Mouse (Mus musculus): ENCODE data around the gene Mas1.

Gene Mas1

GRCm38 (mm10) chr17:12872275-12873028, 4.5 kb upstream of the Mas1 start:
- no peak for DNase-seq (ENCODE audit: low spot score in 2 of 2)

DNA sequence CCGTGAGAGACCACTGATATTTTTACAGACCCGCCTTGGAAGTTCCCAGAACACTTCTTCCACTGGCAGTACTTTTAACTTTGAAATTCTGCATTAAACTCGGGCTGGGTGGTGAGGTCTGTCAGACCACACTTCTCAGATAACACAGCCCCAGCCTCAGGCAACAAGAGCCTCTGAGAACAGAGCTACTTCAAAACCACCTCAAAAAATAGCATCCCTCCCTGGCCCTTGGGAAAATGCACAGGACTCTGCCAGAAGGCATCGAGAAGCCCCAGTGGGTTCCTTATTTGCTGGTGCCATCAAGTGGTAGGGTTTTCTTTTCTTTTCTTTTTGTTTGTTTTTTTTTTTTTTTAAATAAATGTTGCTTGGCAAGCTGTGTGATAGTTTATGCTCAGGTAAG, 697 bp upstream of the Mas1 start:
- no peak for DNase-seq (ENCODE audit: low spot score in 2 of 2)

- DNase-seq (ENCODE audit: low spot score in 2 of 2): no peak
These were observed 1.1 kb downstream of the Mas1 start for GRCm38 (mm10) chr17:12866853-12867252.

- no peak for DNase-seq (ENCODE audit: low spot score in 2 of 2)
These were observed 2.5 kb downstream of the Mas1 start for GRCm38 (mm10) chr17:12865407-12865806.

DNA sequence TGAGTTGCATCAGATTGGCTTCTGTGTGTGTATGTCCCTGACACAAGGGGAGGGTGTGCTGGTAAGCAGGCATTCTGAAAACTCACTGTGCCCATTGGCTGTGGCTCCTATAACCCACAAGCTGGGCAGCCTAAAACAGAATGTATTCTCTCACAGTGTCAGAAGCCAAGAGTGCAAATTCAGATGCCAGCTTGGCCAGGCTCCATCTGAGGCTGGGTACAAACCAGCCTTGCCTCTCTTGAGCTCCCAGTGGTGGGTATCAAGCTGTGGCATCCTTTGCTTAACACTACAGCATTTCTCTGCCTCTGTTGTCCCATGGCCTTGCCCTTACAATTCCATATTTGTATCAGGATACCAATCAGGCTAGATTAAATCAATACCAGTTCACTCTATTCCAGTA, 3.8 kb downstream of the Mas1 start:
- no peak for DNase-seq (ENCODE audit: low spot score in 2 of 2)

- DNase-seq (ENCODE audit: low spot score in 2 of 2): no peak
These were observed 8.9 kb downstream of the Mas1 start for GRCm38 (mm10) chr17:12859006-12859520.

DNA sequence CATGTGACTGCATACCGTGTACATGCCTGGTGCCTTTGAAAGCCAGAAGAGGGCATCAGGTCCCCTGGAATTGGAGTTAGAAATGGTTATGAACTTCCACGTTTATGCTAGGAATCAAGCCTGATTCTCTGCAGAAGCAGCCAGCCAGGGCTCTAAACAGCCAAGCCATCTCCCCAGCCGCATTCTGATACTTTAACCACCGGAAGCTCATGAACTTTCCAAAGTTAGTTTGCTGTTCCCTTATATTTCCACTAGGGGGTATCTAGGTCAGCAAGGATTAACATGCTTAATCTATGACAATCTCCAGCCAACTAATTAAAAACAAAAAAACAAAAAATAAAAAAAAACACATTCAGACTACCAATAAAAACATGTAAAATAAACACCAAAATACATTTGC, 9.9 kb downstream of the Mas1 start:
- DNase-seq (ENCODE audit: low spot score in 2 of 2): no peak

DNA sequence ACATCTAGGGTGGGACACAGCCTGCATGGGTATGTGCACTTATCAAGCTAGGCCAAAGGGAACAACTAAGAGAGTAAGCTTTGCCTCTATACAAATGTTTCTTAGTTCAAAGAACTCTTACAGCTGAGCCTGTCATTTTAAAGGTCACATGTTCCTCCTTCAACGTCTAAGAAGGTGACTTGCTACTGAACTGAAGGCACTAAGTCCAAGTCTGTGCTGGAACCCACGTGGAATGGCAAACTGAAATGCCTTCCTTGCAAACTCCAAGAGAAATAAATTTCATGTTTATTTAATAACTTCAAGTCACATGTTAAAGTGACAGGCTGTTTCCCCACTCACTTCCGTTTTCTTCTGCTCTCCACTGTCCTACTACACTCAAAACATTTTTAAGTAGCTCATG, 10.5 kb downstream of the Mas1 start:
- no peak for DNase-seq (ENCODE audit: low spot score in 2 of 2)

DNA sequence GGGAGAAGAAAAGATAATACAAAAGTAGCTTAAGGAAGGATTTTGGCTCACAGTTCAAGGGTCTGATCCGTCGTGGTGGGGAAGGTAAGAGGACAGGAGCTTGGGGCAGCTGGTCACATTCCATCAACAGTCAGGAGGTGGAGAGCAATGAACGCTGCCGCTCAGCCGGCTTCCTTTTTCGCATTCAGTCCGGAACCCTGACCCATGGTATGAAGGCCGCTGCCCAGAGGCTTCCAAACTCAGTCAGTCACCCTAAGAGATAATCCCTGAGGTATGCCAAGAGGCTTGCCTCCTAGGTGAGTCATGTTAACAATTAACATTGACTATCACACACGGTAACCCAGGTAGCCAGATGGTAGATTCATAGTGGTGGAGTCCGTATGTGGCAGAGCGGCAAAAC, 13.6 kb downstream of the Mas1 start:
- no peak for DNase-seq (ENCODE audit: low spot score in 2 of 2)

- DNase-seq (ENCODE audit: low spot score in 2 of 2): no peak
These were observed 14.1 kb downstream of the Mas1 start for GRCm38 (mm10) chr17:12853821-12854220.

DNA sequence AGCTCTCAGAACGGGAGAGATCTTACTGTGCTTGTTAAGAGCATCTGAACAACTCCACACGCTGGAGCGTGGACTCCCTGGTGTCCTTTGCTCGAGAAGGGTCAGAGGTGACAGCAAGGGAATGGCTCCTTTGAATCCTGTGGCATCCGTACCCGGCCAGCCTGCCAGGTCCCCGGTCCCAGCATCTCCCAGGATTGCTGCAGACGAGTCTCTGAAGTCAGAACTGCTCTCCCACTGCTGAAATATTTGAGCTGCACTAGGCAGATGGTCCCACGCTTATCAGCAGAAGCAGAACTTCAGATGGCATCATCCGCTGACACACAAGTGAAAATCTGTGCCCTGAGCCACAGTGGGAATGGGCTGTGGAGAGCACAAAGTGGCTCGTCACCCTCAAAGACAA, 16.3 kb downstream of the Mas1 start:
- no peak for DNase-seq (ENCODE audit: low spot score in 2 of 2)

GRCm38 (mm10) chr17:12849778-12850382, 18.1 kb downstream of the Mas1 start:
- DNase-seq (ENCODE audit: low spot score in 2 of 2): no peak

DNA sequence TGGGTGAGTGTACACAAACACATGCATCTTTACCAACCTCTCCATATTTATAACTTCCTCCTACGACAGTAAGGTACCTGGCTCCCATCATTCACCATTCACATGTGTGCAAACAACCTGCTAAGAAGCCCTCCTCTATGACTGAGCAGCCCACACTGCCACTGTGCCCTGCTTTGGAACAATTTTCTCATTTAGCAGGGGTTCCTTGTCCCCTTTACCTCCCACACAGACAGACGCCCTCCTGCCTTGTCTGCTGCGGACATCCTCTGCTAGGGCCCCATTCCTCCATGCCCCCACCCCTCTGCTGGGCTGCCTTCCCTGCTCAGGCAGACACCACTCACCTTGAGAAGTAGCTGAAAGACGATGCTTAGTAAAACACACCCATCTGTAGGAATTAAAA, 20.2 kb downstream of the Mas1 start:
- DNase-seq (ENCODE audit: low spot score in 2 of 2): no peak

DNA sequence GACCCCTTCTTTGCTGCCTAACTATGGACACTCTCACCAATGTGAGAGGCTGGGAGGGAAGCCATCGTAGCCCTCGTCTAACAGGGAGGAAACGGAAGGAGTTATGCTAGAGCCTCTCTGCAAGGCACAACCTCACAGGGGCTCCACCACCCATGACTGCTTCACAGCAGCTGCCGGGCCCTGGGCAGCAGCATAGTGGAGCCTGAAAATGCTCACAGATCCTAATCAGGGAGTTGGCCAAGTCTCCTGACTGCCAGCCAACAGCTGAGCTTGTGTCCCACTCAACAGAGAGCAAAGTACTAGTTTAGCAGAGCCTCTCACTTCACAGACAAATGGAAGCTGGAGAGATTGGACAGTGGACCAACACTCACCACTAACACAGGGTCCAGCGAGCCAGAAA, 21.5 kb downstream of the Mas1 start:
- DNase-seq (ENCODE audit: low spot score in 2 of 2): no peak

DNA sequence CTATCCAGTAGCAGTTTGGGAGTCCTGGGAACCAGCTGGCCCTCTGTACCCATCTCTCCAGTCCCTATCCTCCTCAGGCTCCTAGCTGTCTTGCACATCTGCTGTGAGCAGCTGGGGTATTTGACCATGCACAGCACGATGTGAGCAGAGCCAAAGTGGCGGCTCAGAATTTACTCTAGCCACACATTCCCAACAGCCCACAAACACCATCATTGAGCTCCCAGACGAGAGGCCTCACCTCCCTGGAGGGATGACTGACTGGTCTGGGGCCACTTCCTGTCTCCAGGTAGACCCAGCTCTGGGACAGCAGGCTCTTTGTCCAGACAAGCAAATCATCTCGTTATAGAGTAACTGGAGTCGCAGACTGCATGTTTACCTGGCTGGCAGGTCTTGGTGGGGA, 22.1 kb downstream of the Mas1 start:
- no peak for DNase-seq (ENCODE audit: low spot score in 2 of 2)

- no peak for DNase-seq (ENCODE audit: low spot score in 2 of 2)
These were observed 23.4 kb downstream of the Mas1 start for GRCm38 (mm10) chr17:12844540-12844939.

GRCm38 (mm10) chr17:12843826-12844225, 24.1 kb downstream of the Mas1 start:
- no peak for DNase-seq (ENCODE audit: low spot score in 2 of 2)

DNA sequence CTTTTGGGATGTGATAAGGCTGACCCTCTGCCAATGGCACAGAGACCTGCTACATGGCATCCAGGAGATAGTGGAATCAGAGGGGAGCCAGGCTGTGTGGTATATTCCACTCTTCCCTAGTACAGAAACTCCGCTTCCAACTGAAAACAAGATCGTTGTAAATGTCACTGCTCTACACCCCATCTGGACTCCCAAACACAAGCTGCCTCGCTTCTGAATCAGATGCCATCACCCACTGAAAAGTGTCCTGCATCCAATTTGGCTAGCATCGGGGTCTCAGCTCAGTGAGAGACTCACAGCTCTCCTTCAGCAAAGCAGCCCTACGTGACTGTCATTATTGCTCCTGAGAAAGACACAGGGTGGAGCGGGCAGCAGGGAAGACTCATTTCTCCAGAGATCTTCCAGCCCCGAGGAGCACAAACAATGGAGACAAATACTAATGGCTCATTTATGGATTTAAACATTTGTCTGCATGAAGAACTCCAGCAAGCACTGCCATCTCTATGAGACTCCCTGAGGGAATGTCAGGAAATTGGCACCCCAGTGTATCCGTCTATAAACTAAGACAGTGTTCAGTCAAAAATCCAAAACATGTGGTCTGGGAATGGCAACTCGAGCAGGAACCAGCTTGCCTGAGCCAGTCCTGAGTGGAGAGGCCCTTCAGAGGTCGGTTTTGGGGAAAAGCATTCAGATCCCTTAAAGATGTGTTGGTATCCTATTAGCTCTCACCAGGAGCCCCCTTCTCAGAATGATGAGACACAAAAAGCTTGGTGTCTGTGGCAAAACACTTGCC, 28.3 kb downstream of the Mas1 start:
- DNase-seq (ENCODE audit: low spot score in 2 of 2): no peak

GRCm38 (mm10) chr17:12835738-12836137, 32.2 kb downstream of the Mas1 start:
- DNase-seq (ENCODE audit: low spot score in 2 of 2): no peak

DNA sequence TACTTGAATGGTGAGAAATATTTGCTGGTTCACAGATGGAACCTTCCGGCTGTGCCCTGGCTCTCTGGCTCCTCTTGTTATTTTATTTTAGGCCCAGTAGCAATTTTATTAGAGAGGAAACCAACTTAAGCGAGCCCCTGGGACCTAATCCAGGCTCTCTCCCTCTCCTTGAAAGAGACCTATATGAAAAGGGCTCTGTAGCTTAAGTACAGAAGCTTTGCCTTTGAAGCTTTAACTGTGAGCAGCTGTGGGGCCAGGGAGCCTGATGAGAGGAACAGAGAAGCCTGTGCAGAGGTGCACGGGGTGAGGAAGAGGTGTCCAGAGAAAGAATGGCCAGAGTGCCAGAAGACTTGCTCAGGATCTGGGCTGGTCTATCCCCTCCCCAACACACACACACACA, 33.1 kb downstream of the Mas1 start:
- DNase-seq (ENCODE audit: low spot score in 2 of 2): no peak

DNA sequence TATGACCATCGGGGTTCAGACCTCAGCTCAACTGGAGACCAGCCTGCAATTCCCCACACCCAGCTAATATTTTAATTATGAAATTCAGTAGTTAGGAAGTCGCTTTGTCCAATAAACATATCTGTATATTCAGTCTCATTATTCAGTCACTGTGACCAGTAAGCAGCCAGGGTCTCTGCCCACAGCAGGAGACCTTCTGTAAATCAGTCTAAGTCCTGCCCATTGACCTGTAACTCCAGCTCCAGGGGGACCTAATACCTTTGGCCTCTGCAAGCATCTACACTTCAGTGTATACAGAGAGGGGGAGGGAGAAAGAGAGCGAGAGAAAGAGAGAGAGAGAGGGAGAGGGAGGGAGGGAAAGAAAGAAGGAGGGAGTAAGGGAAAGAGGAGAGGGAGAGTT, 33.6 kb downstream of the Mas1 start:
- no peak for DNase-seq (ENCODE audit: low spot score in 2 of 2)

DNA sequence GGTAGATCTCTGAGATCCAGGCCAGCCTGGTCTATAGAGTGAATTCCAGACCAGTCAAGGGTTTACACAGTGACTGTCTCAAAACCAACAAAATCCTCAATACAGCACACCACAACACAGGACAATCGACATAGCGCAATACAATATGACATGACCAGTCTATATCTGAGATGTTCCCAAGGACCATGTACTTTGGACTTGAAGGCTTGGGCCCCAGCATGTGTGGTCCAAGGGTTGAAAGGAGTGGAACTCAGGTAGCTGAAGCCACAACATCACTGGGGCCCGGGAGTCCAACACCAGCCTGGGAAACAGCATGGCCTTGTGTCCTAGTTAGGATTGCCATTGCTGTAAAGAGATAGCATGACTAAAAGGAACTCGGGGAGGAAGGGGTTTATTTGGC, 35.3 kb downstream of the Mas1 start:
- no peak for DNase-seq (ENCODE audit: low spot score in 2 of 2)

- DNase-seq (ENCODE audit: low spot score in 2 of 2): no peak
These were observed 35.7 kb downstream of the Mas1 start for GRCm38 (mm10) chr17:12832231-12832630.

All from spleen, postnatal 36 days (tissue).